Mouse (Mus musculus): Measurements from ENCODE around the gene Hspa4. TPM values are rescaled to one million over a fixed set of nuclear protein-coding genes. Genes with fewer than 3 reads are reported as not detected.
"Not testable (repeated sequence)": the region's sequence is repeated elsewhere in the genome, so short reads cannot be mapped to it uniquely, and the experiment has no call there.

The Hspa4 gene
- total RNA-seq, 2 experiments from 2014 or later, result 114 to 598 TPM

DNA sequence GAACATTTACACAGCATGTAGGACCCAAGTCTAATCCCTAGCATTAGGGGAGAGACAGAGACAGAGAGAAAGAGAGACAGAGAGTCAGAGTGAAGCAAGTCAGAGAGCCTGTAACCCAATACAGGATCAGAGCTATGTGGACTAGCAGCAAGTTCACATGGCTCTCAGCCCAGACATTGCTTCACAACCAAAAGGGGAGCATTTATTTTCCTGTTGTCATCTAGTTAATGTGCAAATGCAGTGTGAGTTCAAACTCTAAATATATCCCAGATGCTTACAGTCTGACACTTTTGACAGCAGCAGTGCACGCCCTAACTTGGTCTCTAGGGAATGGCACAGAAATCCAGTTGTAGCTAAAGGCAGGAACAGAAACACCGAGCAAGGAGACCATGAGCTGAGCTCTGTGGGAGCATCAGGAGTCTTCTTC is 8.6 kb upstream of the Hspa4 start:
- ATAC-seq (replicated peaks; ENCODE audit: low FRiP score, low TSS enrichment, poor library complexity, severe bottlenecking), result peak; percentile 56; the same call in 1 of the 2 replicates

DNA sequence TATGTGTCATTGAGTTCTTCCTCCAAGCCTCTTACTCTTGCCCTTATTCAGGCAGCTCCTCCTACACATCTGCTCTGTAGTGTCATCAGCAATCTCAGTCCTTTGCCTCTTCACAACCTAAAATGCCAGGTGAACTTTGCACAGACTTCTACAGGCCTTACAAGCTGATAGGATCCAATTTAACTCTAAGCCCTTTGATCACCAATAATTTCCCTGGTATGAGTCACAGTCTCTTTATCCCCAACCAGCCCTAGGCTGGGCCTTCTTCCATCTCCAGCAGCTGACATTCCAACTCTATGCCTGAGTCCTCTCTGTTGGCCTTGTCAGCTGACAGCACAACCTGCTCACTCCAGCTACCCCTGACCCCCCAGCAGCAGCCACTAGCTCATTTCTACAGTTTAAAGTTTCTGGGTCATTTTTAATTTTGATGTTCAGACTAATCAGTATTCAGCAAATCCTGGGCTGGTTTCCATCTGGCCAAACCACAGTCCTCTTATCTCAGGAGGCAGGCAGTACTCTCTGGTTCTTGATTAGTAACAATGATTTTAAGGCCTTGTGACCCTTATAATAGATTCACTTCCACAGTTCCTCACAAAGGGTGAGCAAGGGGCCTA is 8.1 kb upstream of the Hspa4 start:
- ATAC-seq (replicated peaks; ENCODE audit: low FRiP score, low TSS enrichment, poor library complexity, severe bottlenecking), result peak; percentile 72

DNA sequence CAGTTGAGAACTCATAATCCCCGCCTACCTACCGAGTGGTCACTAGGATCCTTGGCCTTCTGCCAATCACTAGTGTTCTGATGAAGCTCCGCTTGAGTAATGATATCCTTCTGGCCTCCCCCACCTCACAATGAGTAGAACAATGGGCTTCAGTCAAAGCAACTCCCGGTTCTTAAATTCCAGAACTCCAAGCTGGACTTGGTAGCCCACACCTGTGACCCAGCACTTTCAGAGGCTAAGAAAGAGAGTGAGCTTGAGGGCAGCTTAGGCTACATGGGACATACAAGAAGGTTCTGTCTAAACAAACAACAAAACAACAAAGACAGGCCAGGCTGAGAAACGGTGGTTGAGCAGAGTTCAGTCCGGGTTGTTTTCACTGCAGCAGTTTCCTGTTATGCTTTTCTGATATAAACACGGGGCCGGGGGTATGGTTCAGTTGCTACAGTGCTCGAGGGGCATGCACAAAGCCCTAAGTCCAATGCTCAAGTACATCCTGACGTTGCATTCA is 7.4 kb upstream of the Hspa4 start:
- ATAC-seq (replicated peaks; ENCODE audit: low FRiP score, low TSS enrichment, poor library complexity, severe bottlenecking), result no peak

DNA sequence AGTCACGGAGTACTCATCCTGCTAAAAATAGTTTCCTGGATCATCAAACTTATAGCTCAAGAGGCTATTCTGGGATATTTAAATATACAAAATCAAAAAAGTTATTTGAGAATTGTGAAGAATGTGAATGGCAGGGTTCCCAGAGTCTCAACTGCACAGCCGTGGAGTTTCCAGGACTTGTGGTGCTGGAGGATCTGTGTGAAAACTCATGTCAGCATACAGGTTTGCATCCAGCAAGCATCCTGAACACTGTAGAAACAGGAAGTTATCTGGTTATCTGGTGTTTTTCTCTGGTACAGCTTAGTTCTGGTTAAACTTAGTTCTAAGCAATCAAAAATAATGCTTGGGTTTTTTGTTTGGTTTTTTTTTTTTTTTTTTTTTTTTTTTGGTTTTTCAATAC is 6.7 kb upstream of the Hspa4 start:
- no peak for ATAC-seq (replicated peaks; ENCODE audit: low FRiP score, low TSS enrichment, poor library complexity, severe bottlenecking)

DNA sequence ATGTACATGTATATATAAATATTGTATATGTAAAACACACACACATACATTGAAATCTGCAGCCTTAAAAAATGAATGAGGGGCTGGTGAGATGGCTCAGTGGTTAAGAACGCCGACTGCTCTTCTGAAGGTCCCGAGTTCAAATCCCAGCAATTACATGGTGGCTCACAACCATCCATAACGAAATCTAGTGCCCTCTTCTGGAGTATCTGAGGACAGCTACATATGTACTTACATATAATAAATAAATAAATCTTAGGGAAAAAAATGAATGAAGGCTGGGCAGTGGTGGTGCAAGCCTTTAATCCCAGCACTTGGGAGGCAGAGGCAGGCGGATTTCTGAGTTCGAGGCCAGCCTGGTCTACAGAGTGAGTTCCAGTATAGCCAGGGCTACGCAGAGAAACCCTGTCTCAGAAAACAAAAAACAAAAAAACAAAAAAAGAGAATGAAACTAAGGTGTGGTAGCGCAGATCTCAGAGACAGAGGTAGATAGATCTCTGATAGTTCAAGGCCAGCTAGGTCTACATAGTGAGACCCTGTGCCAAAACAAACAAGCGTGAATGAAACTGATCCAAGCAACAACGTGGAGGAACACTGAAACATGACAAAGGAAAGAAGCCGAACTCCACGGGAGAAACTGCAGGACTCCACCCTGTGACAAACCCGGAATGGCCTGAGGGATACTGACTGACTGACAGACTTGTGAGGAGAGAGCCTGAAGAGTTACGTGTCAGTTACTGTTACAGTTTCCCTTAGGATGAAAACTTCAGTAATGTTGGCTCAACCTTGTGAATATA is 4.0 kb upstream of the Hspa4 start:
- no peak for ATAC-seq (replicated peaks; ENCODE audit: low FRiP score, low TSS enrichment, poor library complexity, severe bottlenecking)

DNA sequence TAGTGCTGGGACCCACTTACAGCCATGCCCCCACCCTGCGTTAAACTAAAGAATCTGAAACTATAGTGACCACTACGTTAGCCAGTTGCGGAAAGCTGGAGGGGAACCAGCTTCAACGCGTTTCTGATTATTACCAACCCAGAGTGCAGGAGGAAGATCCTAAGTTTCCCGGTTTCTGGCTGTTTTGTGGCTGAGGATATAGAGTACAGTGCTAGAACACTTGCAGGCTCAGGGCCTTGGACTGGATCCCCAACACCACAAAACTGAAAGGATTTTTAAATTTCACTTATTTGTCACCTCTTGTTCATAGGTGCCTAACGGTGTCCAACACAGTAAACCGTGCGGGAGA is 884 bp upstream of the Hspa4 start:
- ATAC-seq (replicated peaks; ENCODE audit: low FRiP score, low TSS enrichment, poor library complexity, severe bottlenecking), result no peak

DNA sequence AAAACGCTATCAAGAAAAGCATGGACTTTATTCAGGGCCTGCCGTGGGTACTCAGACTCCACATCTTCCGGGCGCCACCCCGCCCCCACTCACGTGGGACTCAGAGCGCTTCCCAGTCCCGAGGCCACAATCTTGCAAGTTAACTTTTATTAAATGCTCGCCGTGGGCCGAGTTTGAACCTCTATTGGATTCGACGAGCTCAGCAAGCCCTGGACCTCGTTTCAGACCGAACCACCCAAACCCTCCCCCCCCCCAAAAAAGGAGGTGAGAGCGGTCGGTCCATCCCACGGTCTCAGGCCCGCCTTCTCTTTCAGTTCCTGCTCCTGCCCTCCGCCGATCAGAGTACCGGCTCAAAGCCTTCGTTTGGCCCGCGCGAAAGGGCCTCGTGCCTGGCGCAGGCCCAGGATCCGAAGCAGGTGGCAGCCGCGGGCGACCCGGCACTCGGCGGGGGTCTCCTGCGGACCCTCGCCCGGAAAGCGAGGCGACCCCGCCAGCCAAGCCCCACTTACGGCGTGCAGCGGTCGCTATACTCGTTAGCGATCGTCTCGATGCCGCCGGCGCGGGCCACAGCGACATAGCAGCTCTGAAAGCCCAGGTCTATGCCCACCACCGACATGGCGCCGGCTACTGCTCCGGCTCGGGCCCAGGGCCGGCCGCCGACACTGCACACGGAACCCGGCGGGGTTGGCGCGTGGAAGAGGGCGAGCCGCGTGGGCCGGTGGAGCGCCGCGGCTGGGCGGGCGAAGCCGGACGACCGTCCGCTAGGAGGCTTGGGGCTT is 517 bp downstream of the Hspa4 start:
- 0 out of 2 replicates have a peak, but pooled peaks have one; percentile 29 for ATAC-seq (replicated peaks; ENCODE audit: low FRiP score, low TSS enrichment, poor library complexity, severe bottlenecking)

DNA sequence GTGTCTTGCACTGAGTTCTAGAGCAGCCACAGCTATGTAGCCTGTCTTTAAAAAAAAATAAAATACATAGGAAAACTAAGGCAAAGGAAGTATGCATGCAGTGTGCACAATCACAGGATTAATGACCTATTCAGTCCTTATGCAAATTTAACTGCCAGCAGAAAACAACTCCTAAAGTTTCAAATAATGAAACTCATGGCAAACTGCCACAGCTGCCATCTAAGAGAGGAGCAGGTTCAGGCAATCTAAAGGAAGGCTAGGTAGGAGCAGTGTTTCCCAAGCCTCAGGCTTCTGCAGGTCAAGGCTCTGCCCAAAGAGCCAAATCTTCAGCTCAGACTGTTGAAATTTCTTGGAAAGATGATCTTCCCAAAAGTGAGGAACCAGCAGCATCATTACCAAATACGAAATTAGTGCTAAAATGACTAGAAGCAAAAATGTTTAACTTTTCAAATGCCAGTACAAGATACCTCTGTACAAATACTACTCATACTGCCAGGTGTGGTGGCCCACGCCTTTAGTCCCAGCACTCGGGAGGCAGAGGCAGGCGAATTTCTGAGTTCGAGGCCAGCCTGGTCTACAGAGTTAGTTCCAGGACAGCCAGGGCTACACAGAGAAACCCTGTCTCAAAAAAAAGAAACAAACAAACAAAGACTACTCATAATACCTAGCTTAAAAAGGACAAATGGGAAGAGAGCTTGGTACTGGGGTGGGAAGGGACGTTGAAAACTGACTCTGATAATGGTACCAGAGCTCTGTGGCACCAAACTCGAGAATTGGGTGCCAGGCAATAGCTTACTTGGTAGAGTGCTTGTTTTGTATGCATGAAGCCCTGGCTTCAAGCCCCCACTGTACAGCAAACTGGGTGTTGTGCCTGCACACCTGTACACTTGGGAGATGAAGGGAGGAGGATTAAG is 2.1 kb downstream of the Hspa4 start:
- no peak for ATAC-seq (replicated peaks; ENCODE audit: low FRiP score, low TSS enrichment, poor library complexity, severe bottlenecking)

DNA sequence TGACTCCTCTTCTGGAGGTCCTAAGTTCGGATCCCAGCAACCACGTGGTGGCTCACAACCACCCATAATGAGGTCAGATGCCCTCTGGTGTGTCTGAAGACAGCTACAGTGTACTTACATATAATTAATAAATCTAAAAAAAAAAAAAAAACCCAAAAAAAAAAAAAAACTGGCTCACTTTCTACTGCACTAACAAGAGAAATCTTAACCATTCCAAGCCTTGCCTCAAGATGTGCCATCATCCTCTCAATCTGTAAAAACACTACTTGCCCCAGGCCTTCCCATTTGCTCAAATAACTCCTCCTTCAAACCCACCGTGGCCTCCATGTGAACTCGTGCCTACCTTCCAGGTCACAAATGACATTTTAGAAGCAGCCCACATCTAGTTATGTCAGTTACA is 3.4 kb downstream of the Hspa4 start:
- ATAC-seq (replicated peaks; ENCODE audit: low FRiP score, low TSS enrichment, poor library complexity, severe bottlenecking), result no peak

DNA sequence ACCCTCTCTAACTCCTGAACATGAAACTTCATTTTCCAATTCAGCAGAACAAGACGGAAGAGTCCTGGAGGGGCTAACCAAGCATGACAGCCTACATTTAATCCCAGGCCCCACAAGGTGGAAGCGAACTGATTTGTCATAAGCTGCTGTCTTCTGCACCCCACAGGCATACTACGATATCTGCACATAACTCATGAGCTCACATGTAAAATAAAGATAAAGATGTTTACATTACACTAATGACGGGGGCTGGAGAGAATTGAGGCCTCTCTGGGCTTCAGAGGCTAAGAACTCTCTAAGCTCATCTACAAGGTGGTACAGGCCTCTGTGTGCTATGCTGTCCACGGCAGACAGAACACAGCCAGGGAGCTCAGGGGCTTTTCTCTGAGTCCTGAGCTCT is 5.8 kb downstream of the Hspa4 start:
- peak; percentile 62 for ATAC-seq (replicated peaks; ENCODE audit: low FRiP score, low TSS enrichment, poor library complexity, severe bottlenecking)

DNA sequence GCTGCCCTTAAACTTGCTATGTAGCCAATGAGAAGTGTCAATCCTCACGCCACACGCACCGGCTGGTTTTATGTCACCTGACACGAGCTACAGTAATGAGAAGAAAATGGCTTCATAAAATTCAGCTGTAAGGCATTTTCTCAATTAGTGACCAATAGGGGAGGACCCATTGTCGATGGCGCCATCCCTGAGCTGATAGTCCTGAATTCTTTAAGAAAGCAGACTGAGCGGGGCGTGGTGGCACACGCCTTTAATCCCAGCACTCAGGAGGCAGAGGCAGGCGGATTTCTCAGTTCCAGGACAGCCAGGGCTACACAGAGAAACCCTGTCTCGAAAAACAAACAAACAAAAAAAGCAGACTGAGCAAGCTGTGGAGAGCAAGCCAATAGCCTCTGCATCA is 9.4 kb downstream of the Hspa4 start:
- ATAC-seq (replicated peaks; ENCODE audit: low FRiP score, low TSS enrichment, poor library complexity, severe bottlenecking), result no peak

DNA sequence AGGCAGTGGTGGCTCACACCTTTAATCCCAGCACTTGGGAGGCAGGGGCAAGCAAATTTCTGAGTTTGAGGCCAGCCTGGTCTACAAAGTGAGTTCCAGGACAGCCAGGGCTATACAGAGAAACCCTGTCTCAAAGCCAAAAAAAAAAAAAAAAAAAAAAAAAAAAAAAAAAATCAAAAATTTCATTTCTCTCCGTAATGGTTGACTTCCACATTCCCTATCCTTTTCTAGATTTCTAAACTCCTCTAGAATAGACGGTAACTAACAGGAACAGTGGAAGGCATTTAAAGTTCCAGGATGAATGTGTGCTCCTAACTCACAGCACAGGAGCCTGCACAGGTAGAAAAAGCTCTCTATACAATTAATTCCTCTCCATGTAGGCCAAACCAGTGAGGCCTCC is 10.1 kb downstream of the Hspa4 start:
- ATAC-seq (replicated peaks; ENCODE audit: low FRiP score, low TSS enrichment, poor library complexity, severe bottlenecking), result not testable (repeated sequence)

DNA sequence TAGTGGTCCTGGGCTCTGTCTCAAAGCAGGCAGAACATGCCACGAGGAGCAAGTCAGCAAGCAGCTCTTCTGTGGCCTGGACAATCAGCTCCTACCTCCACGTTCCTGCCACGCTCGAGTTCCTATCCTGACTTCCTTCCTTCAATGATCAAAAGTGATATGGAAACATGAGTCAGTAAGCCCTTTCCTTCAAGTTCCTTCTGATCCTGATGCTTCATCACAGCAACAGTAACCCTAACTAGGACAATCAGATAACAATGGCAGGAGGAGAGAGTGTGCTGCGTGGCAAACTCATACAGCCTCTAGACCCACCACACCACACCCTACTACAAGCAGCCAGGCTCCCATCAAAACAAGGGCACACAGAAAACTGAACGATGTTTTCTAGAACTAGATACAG is 14.4 kb downstream of the Hspa4 start:
- no peak for ATAC-seq (replicated peaks; ENCODE audit: low FRiP score, low TSS enrichment, poor library complexity, severe bottlenecking)

DNA sequence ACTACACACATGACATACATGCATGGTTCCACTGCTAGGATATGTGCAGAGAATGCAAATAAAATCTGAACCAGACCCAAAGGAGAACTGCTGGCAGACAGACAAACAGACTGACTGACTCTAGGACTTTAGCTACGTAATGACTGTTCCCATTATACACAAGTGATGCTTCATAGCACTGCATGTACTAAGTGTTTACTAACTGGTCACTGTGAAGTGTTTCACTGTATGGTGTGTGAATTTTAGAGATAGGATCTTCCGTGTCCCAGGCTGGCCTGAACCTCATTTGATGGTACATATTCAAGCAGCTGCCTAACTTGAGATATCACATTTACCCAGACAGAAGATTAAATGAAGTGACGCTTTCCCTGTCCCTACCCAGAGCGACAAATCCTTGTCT is 21.8 kb downstream of the Hspa4 start:
- no peak for ATAC-seq (replicated peaks; ENCODE audit: low FRiP score, low TSS enrichment, poor library complexity, severe bottlenecking)

DNA sequence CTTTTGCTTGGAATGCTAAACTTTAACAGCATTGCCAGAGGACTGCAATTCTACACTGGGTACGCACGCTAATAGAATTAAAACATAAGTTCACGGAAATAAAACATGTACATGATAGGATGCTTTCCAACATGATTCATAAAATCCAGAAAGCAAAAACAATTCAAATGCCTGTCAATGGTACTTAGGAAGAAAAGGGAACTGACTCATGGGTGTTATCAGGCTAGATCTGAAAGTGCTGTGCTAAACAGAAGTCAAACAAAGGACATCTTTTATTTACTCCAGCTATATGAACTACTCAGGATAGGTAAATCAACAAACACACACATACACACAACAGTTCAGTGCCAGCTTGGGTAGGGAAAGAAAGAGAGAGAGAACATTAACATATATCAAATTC is 24.9 kb downstream of the Hspa4 start:
- ATAC-seq (replicated peaks; ENCODE audit: low FRiP score, low TSS enrichment, poor library complexity, severe bottlenecking), result no peak

DNA sequence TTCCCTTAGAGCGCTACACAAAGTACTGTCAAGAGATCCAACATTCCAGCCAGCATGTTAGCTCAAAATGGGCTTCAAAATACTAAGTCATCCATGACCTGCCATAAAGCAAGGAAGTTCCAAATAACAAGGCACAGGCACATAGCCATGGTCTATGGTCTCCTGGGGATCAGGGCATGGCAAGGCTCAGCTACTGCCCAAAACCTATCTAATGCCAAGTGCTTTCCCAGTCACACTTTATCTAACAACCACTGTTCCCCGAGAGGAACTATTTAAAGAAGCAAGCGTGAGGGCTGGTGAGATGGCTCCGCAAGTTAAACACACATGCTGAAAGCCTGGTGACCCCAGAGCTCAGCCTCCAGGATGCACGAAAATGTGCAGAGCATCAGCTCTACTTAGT is 26.9 kb downstream of the Hspa4 start:
- ATAC-seq (replicated peaks; ENCODE audit: low FRiP score, low TSS enrichment, poor library complexity, severe bottlenecking), result no peak

DNA sequence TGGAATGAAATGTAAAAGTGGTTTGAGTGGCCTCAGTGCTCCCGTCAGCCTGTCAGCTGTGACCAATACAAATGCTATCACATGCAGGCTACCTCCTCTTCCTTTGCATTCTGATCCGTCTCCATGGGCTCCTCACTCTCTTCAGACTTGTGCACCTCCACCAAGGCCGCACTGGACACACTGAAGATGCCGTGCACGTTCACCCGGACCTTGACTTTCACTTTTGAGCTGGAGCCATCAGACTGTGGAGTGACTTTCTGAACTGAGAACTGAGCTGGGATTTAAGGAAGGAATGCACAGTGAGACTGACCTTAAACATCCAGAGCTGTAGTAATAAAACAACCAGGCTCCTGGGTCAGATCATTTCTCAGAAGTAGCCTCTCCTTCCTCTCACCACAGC is 30.7 kb downstream of the Hspa4 start:
- no peak for ATAC-seq (replicated peaks; ENCODE audit: low FRiP score, low TSS enrichment, poor library complexity, severe bottlenecking)

DNA sequence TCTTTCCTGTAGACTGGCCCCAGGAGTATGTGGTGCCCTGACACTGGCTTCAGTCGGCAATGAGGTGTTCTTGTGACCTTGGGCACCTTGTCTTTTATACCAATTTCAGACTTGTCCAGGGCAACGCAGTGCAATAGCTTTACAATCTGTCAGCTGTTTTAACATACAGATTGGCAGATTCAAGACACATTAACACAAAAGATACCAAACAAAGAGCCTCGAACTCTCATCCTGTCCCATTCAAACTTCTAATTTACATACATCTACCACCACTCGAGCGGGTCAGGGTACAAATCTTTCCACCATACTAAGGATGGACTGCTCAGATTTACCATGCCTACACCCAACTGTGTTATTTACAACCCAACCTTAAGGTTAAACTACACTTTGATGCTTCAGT is 39.7 kb downstream of the Hspa4 start:
- no peak for ATAC-seq (replicated peaks; ENCODE audit: low FRiP score, low TSS enrichment, poor library complexity, severe bottlenecking)

DNA sequence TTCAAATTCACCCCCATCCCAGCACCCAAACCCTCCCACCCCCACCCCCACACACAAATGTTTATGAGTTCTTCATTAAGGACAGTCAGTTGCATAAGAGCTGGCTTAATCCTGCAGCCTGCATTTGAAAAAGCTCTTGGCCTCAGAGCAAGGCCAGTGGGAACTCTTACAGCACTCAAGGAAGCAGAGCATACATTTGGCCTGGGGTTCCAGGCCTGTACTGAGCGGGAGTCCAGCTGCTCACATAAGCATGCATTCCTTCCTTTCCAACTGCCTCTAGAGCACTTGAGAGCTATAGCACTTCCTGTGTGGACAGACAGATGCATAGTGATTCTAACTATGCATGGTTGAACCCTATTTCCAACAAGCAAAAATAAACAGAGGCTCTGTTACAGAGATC is 40.2 kb downstream of the Hspa4 start:
- no peak for ATAC-seq (replicated peaks; ENCODE audit: low FRiP score, low TSS enrichment, poor library complexity, severe bottlenecking)
